In genomic region chr7:27605499-27606285, GRCm38 (mm10) we compare ENCODE assay signal across 8 mouse cellular contexts. TPM values are rescaled to one million over a fixed set of nuclear protein-coding genes. Genes with fewer than 3 reads are reported as not detected.
DNase-seq lines count a peak whose midpoint lies in the region; ATAC-seq and TF ChIP-seq lines count a peak whose summit lies in the region.

No protein-coding gene starts in this region.

- WGBS in forebrain, embryonic 15.5 days: 63% methylated on average over 9 of the region's 9 CpGs
- WGBS in heart, embryonic 16.5 days: 46% methylated on average over 9 of the region's 9 CpGs
- WGBS in limb, embryonic 11.5 days: 46% methylated on average over 9 of the region's 9 CpGs
- 84% methylated on average over 9 of the region's 9 CpGs for WGBS in midbrain, embryonic 12.5 days

- DNase-seq in testis, postnatal 10 days (ENCODE audit: low spot score): no peak
- DNase-seq in limb, embryonic 11.5 days (ENCODE audit: low spot score): peak; percentile 36
- DNase-seq in embryo, embryonic 10.5 days (ENCODE audit: low spot score): no peak

- 0 out of 2 replicates have a peak, but pooled peaks have one; percentile 9 for TF ChIP-seq POLR2A in testis, adult 2 months (IDR thresholded peaks at IDR 0.05; ENCODE audit: control insufficient read depth, low read depth, low read length)

- no peaks in the 10 kb centered on the region for H3K9me3 ChIP-seq in forebrain, embryonic 15.5 days
- no peaks in the 10 kb centered on the region for H3K9me3 ChIP-seq in heart, embryonic 16.5 days (replicated peaks; ENCODE audit: control insufficient read depth, low read length)
- H3K9me3 ChIP-seq in limb, embryonic 11.5 days (ENCODE audit: control insufficient read depth, low read length): no peaks in the 10 kb centered on the region
- no peaks in the 10 kb centered on the region for H3K9me3 ChIP-seq in midbrain, embryonic 12.5 days

- H3K9ac ChIP-seq in forebrain, embryonic 15.5 days (replicated peaks): no peak overlapping the region
- peak overlapping the region; percentile 43 for H3K9ac ChIP-seq in heart, embryonic 16.5 days (ENCODE audit: low read length)
- H3K9ac ChIP-seq in limb, embryonic 11.5 days (ENCODE audit: low read length): no peak overlapping the region
- 0 out of 2 replicates have a peak overlapping the region, but pooled peaks have one; percentile 15 for H3K9ac ChIP-seq in midbrain, embryonic 12.5 days (replicated peaks)

- H3K27ac ChIP-seq in testis, adult 2 months (ENCODE audit: control insufficient read depth, insufficient read depth, low read depth, low read length): peak overlapping the region; percentile 26; the same call in 1 of the 2 replicates
- peak overlapping the region; percentile 79 for H3K27ac ChIP-seq in forebrain, embryonic 15.5 days (replicated peaks)
- H3K27ac ChIP-seq in heart, embryonic 16.5 days (ENCODE audit: low read length): peak overlapping the region; percentile 83
- H3K27ac ChIP-seq in limb, embryonic 11.5 days (replicated peaks; ENCODE audit: low read depth, low read length): peak overlapping the region; percentile 36; the same call in 1 of the 2 replicates
- H3K27ac ChIP-seq in midbrain, embryonic 12.5 days (replicated peaks): no peak overlapping the region

- H3K36me3 ChIP-seq in testis, adult 2 months (ENCODE audit: control insufficient read depth, insufficient read depth, low read length): no peaks in the 10 kb centered on the region
- peaks cover 19% of the 10 kb centered on the region for H3K36me3 ChIP-seq in forebrain, embryonic 15.5 days
- H3K36me3 ChIP-seq in heart, embryonic 16.5 days (ENCODE audit: control insufficient read depth, insufficient read depth): peaks cover 8% of the 10 kb centered on the region; the same call in 1 of the 2 replicates
- peaks cover 8% of the 10 kb centered on the region for H3K36me3 ChIP-seq in limb, embryonic 11.5 days (ENCODE audit: control insufficient read depth, insufficient read depth, low read length)
- H3K36me3 ChIP-seq in midbrain, embryonic 12.5 days: peaks cover 21% of the 10 kb centered on the region

- H3K4me2 ChIP-seq in forebrain, embryonic 15.5 days (replicated peaks): no peak overlapping the region
- peak overlapping the region; percentile 29 for H3K4me2 ChIP-seq in heart, embryonic 16.5 days (ENCODE audit: low read depth, low read length)
- no peak overlapping the region for H3K4me2 ChIP-seq in limb, embryonic 11.5 days (ENCODE audit: low read depth, severe bottlenecking)
- H3K4me2 ChIP-seq in midbrain, embryonic 12.5 days (replicated peaks): no peak overlapping the region

- H3K4me1 ChIP-seq in testis, adult 2 months (ENCODE audit: control insufficient read depth, insufficient read depth, low read length): peaks cover 20% of the 10 kb centered on the region
- peaks cover 64% of the 10 kb centered on the region for H3K4me1 ChIP-seq in forebrain, embryonic 15.5 days
- peaks cover 89% of the 10 kb centered on the region for H3K4me1 ChIP-seq in heart, embryonic 16.5 days (ENCODE audit: control insufficient read depth, insufficient read depth, low read length)
- H3K4me1 ChIP-seq in limb, embryonic 11.5 days (ENCODE audit: control insufficient read depth, insufficient read depth, low read length): peaks cover 12% of the 10 kb centered on the region
- peaks cover 13% of the 10 kb centered on the region; the same call in 1 of the 2 replicates for H3K4me1 ChIP-seq in midbrain, embryonic 12.5 days

- no peak for TF ChIP-seq CTCF in testis, adult 2 months (IDR thresholded peaks at IDR 0.05; ENCODE audit: control insufficient read depth, insufficient read depth, insufficient replicate concordance, low read depth, low read length)

- peak overlapping the region; percentile 14 for H3K4me3 ChIP-seq in testis, adult 2 months (ENCODE audit: control insufficient read depth, low read depth, low read length)
- H3K4me3 ChIP-seq in forebrain, embryonic 15.5 days: no peak overlapping the region
- no peak overlapping the region for H3K4me3 ChIP-seq in heart, embryonic 16.5 days (ENCODE audit: low read length)
- no peak overlapping the region for H3K4me3 ChIP-seq in limb, embryonic 11.5 days (ENCODE audit: low read depth, low read length)
- H3K4me3 ChIP-seq in midbrain, embryonic 12.5 days: no peak overlapping the region

- no peaks in the 10 kb centered on the region for H3K27me3 ChIP-seq in testis, adult 2 months (ENCODE audit: control insufficient read depth, insufficient read depth, low read length)
- no peaks in the 10 kb centered on the region for H3K27me3 ChIP-seq in forebrain, embryonic 15.5 days
- H3K27me3 ChIP-seq in heart, embryonic 16.5 days (ENCODE audit: control insufficient read depth, insufficient read depth, low read length): no peaks in the 10 kb centered on the region
- no peaks in the 10 kb centered on the region for H3K27me3 ChIP-seq in limb, embryonic 11.5 days (ENCODE audit: control insufficient read depth, insufficient read depth, low read length)
- H3K27me3 ChIP-seq in midbrain, embryonic 12.5 days: no peaks in the 10 kb centered on the region

- ATAC-seq in forebrain, embryonic 15.5 days (replicated peaks): no peak
- ATAC-seq in heart, embryonic 16.5 days (replicated peaks; ENCODE audit: extremely low read depth, insufficient read depth, low FRiP score): peak; percentile 39
- peak; percentile 52; the same call in 1 of the 2 replicates for ATAC-seq in limb, embryonic 11.5 days (ENCODE audit: insufficient number of reproducible peaks, low FRiP score, low TSS enrichment, low read depth)
- no peak for ATAC-seq in midbrain, embryonic 12.5 days (ENCODE audit: low FRiP score, low read depth)
- ATAC-seq in CD4-positive, CD25-positive, alpha-beta regulatory T cell, adult 4 months: no peak

RNA-seq across cellular contexts. Expression of gene Akt2, which starts 14.3 kb away (rescaled TPM):
- 54.9 and 58.7 TPM in 2 replicates for polyA plus RNA-seq in testis, adult 2 months (2012; rRNA removed)
- polyA plus RNA-seq in forebrain, embryonic 15.5 days (2015; fragmentation: Nextera tagmentation; extraction: Ambion mirVana): 94.2 and 97.1 TPM in 2 replicates
- 82.3 and 84.0 TPM in 2 replicates for polyA plus RNA-seq in heart, embryonic 16.5 days (2015; fragmentation: Nextera tagmentation; extraction: Ambion mirVana)
- polyA plus RNA-seq in limb, embryonic 11.5 days (2014; fragmentation: Nextera tagmentation; extraction: Ambion mirVana): 83.9 and 85.7 TPM in 2 replicates
- 79.6 and 90.9 TPM in 2 replicates for polyA plus RNA-seq in midbrain, embryonic 12.5 days (2016; fragmentation: Nextera tagmentation; extraction: Ambion mirVana)
- 10 to 100 TPM; 39.2 to 57.3 TPM for polyA plus RNA-seq in CD4-positive, CD25-positive, alpha-beta regulatory T cell, adult 4 months (2017; shearing (Covaris generic))

RNA-seq across cellular contexts. Expression of gene Ttc9b, which starts 48.0 kb away (rescaled TPM):
- polyA plus RNA-seq in testis, adult 2 months (2012; rRNA removed): 0.29 and 0.51 TPM in 2 replicates
- 64.1 and 66.2 TPM in 2 replicates for polyA plus RNA-seq in forebrain, embryonic 15.5 days (2015; fragmentation: Nextera tagmentation; extraction: Ambion mirVana)
- 0.07 TPM in 1 of 2 replicates, not detected in the other for polyA plus RNA-seq in heart, embryonic 16.5 days (2015; fragmentation: Nextera tagmentation; extraction: Ambion mirVana)
- 0.15 and 0.34 TPM in 2 replicates for polyA plus RNA-seq in limb, embryonic 11.5 days (2014; fragmentation: Nextera tagmentation; extraction: Ambion mirVana)
- polyA plus RNA-seq in midbrain, embryonic 12.5 days (2016; fragmentation: Nextera tagmentation; extraction: Ambion mirVana): 18.1 and 19.4 TPM in 2 replicates
- not detected for polyA plus RNA-seq in CD4-positive, CD25-positive, alpha-beta regulatory T cell, adult 4 months (2017; shearing (Covaris generic))

RNA-seq across cellular contexts. Expression of gene 2310022A10Rik, which starts 52.7 kb away (rescaled TPM):
- polyA plus RNA-seq in testis, adult 2 months (2012; rRNA removed): 27.6 and 28.1 TPM in 2 replicates
- polyA plus RNA-seq in forebrain, embryonic 15.5 days (2015; fragmentation: Nextera tagmentation; extraction: Ambion mirVana): 36.9 and 38.9 TPM in 2 replicates
- polyA plus RNA-seq in heart, embryonic 16.5 days (2015; fragmentation: Nextera tagmentation; extraction: Ambion mirVana): 40.7 and 41.5 TPM in 2 replicates
- polyA plus RNA-seq in limb, embryonic 11.5 days (2014; fragmentation: Nextera tagmentation; extraction: Ambion mirVana): 32.1 and 32.4 TPM in 2 replicates
- 37.2 and 37.4 TPM in 2 replicates for polyA plus RNA-seq in midbrain, embryonic 12.5 days (2016; fragmentation: Nextera tagmentation; extraction: Ambion mirVana)
- 10 to 100 TPM; 15.0 to 25.3 TPM for polyA plus RNA-seq in CD4-positive, CD25-positive, alpha-beta regulatory T cell, adult 4 months (2017; shearing (Covaris generic))

RNA-seq across cellular contexts. Expression of gene Pld3, which starts 52.7 kb away (rescaled TPM):
- 121 and 130 TPM in 2 replicates for polyA plus RNA-seq in testis, adult 2 months (2012; rRNA removed)
- polyA plus RNA-seq in forebrain, embryonic 15.5 days (2015; fragmentation: Nextera tagmentation; extraction: Ambion mirVana): 95.7 and 106 TPM in 2 replicates
- polyA plus RNA-seq in heart, embryonic 16.5 days (2015; fragmentation: Nextera tagmentation; extraction: Ambion mirVana): 58.6 and 63.4 TPM in 2 replicates
- 49.1 and 53.2 TPM in 2 replicates for polyA plus RNA-seq in limb, embryonic 11.5 days (2014; fragmentation: Nextera tagmentation; extraction: Ambion mirVana)
- 69.9 and 71.6 TPM in 2 replicates for polyA plus RNA-seq in midbrain, embryonic 12.5 days (2016; fragmentation: Nextera tagmentation; extraction: Ambion mirVana)
- 100 to 1,000 TPM; 191 to 306 TPM for polyA plus RNA-seq in CD4-positive, CD25-positive, alpha-beta regulatory T cell, adult 4 months (2017; shearing (Covaris generic))

Comparison
In these comparisons a context has a peak if more than half of its experiments do, and no peak if none do; other contexts are left out.
1. ATAC-seq: peak in heart, embryonic 16.5 days (single experiment) and limb, embryonic 11.5 days (single experiment); none in forebrain, embryonic 15.5 days (single experiment), midbrain, embryonic 12.5 days (single experiment) and CD4-positive, CD25-positive, alpha-beta regulatory T cell, adult 4 months (single experiment).
2. H3K9ac ChIP-seq: peak in heart, embryonic 16.5 days (single experiment) and midbrain, embryonic 12.5 days (single experiment); none in forebrain, embryonic 15.5 days (single experiment) and limb, embryonic 11.5 days (single experiment).
3. RNA of gene Ttc9b, which starts 48.0 kb away (polyA plus RNA-seq): 64.1 to 66.2 TPM in forebrain, embryonic 15.5 days and 18.1 to 19.4 TPM in midbrain, embryonic 12.5 days; 0.29 to 0.51 TPM in testis, adult 2 months, 0.15 to 0.34 TPM in limb, embryonic 11.5 days, not detected in CD4-positive, CD25-positive, alpha-beta regulatory T cell, adult 4 months and 0.07 TPM in heart, embryonic 16.5 days; every median in the first group is over 10 times any median in the second.